Mouse (Mus musculus): Measurements from ENCODE around the gene Spns1.
"Not testable (repeated sequence)": the region's sequence is repeated elsewhere in the genome, so short reads cannot be mapped to it uniquely, and the experiment has no call there.

Spns1 gene

GRCm38 (mm10) chr7:126377278-126378158 lies at the start of gene Spns1:
Spns1 (minus strand) TSS chr7:126377450.
- peak; percentile 92 for DNase-seq (ENCODE audit: low spot score)

- no peak for DNase-seq (ENCODE audit: low spot score)
Measured at GRCm38 (mm10) chr7:126424161-126424560, 46.9 kb upstream of the Spns1 start.

DNA sequence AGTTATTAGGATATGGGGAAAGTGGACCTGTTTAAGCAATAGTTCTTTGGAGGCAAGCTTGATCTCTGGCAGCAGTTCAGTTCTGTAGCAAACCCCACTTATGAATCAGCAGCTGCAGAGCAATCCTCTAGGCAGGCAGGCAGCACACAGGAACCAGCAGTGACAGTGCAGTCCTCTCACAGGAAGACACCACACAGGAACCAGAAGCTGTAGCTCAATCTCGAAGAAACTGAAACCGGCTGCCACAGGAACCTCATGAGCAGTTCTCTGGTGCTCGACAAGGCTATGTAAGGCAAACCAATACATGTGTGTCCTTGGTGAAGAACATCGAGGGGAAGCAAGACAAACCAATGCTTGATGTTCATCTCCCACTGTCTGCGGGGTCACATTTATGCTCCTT lies 44.5 kb upstream of the Spns1 start:
- DNase-seq (ENCODE audit: low spot score): no peak

DNA sequence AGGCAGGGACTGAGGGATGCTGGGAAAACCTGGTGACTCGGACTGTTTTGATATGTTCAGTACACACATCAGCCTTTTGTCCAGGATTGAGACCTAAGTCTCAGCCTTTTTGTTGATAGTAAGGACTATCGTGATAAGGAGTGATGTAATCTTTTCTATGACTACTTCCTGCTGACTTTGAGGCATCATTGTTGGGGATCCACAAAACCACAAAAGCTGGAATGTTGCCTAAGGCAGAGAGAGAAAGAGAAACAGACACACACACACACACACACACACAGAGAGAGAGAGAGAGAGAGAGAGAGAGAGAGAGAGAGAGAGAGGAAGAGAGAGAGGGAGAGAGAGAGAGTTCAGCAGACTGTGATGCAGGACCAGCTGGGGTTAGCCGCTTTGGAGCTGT lies 41.2 kb upstream of the Spns1 start:
- no peak for DNase-seq (ENCODE audit: low spot score)

DNA sequence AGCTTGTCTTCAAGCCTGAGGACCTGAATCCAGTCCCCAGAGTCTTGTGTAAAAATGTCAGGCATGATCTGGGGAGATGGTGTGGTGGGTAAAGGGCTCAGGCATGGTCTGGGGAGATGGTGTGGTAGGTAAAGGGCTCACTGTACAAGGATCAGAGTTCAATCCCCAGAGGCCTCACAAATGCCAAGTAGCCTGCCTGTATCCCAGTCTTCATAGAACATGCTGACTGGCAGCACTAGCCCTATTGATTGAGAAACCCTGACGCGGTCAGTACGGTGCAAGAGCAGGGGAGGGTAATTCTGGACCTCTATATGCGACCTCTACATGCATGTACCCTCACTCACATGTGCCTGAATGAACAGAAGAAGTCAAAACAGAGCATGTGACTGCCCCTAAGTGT lies 40.4 kb upstream of the Spns1 start:
- no peak for DNase-seq (ENCODE audit: low spot score)

DNA sequence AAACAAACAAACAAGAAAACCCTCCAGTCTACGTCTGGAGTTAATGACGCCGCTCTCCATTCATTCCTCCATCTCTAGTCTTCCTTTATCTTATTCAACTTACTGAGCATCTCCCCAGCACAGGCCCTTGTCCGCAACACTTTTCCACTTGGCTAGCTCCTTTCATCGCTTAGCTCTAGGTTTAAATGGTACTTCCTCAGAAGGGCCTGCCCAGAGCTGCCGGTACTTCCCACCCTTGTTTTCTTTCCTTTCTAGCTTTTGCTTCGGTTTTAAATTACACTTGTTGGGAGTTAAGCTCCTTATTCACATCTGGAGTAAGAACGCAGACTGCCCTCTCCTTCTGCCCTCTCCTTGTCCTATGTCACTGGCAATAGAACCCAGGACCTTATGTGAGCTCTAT lies 39.8 kb upstream of the Spns1 start:
- DNase-seq (ENCODE audit: low spot score): no peak

GRCm38 (mm10) chr7:126416615-126417014 lies 39.4 kb upstream of the Spns1 start:
- DNase-seq (ENCODE audit: low spot score): no peak

GRCm38 (mm10) chr7:126414725-126415124 lies 37.5 kb upstream of the Spns1 start, which contains the start of gene Cd19:
Cd19 (minus strand) TSS chr7:126414889.
- no peak for DNase-seq (ENCODE audit: low spot score)

- DNase-seq (ENCODE audit: low spot score): no peak
Measured at GRCm38 (mm10) chr7:126411061-126411460, 33.8 kb upstream of the Spns1 start.

GRCm38 (mm10) chr7:126408686-126409085 lies 31.4 kb upstream of the Spns1 start:
- no peak for DNase-seq (ENCODE audit: low spot score)

GRCm38 (mm10) chr7:126402518-126402917 lies 25.3 kb upstream of the Spns1 start:
- not testable (repeated sequence) for DNase-seq (ENCODE audit: low spot score)

- peak; percentile 64 for DNase-seq (ENCODE audit: low spot score)
Measured at GRCm38 (mm10) chr7:126399548-126399947, 22.3 kb upstream of the Spns1 start.

GRCm38 (mm10) chr7:126397822-126398221 lies 20.6 kb upstream of the Spns1 start:
- DNase-seq (ENCODE audit: low spot score): no peak

DNA sequence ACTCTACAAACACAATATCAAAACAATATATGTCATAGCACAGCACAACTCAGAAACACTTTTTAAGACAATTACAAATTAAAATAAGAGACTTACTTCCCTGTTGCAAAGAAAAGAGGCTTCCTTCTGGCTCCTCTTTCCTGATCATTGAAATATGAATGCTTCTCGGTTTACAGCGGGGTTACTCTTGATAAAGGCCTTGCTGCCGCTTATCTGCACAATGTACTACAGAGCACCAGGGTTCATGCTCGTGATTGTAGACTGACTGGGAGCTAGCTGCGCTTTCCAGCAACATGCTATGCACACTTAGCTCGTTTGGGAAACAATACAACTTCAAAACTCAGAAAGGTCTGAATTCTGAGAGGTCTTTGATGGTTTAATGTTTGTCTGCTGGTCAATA lies 20.0 kb upstream of the Spns1 start:
- no peak for DNase-seq (ENCODE audit: low spot score)

DNA sequence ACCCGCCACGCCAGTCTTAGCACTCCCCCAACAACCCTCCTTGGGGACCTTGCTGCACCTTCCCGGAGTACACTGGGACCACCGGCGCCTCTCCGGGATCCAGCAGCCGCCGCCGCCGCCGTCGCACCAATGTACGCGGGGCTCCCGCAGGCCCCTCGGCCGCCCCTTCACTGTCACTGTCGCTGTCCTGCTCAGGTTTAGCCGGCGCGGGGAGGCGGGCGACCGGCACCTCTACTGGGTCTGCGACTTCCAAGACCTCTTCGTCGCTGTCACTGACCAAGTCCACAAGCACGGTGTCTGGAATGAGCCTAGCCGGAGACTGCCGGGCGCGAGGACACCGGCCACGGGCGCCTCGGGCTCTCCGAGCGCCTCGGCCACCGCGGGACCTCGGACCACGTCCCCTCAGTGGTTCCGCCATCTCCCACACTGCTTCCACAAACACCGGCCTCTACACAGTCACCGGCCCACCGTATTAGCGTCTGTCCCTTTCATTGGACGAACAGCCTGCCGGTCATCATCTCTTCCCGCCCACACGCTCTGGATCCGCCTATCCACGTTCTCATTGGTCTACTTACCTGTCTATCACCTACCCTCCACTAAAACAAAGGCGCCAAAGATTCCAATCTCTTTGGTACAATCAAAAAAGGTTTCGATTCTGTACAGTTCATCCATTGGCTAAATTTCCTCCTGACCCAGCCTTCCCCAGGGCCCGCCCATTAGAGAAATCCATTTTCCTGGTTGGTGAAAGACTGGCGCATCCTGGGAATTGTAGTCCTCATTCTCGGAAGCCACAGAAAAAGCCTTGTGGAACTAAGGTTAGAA lies 19.3 kb upstream of the Spns1 start, which contains the start of gene Nfatc2ip:
TSS of gene Nfatc2ip (minus strand) at position 440 of the 822 bp plus-strand sequence.
- DNase-seq (ENCODE audit: low spot score): peak; percentile 97

GRCm38 (mm10) chr7:126392086-126392884 lies 15.0 kb upstream of the Spns1 start:
- DNase-seq (ENCODE audit: low spot score): not testable (repeated sequence)

- no peak for DNase-seq (ENCODE audit: low spot score)
Measured at GRCm38 (mm10) chr7:126388185-126388584, 10.9 kb upstream of the Spns1 start.

DNA sequence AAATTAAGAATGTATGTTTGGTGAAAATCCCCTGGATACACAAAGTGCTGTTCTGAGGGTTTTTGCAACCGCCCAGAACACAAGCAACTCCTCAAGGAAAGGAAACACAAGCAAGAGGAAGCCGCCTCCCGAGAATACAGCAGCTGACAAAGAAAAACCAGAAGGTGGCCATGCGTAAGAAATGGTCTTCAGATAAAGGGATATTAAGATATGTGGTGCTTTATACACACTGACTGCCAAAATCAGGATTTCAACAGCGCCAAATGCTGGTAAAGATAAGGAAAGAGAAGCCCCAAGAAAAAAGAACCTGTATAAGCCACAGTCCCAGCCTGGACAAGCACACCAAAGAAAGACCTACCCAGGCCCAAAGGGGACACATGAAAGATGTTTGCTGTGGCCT lies 6.3 kb upstream of the Spns1 start:
- DNase-seq (ENCODE audit: low spot score): no peak

- no peak for DNase-seq (ENCODE audit: low spot score)
Measured at GRCm38 (mm10) chr7:126376903-126377277, 360 bp downstream of the Spns1 start.

- no peak for DNase-seq (ENCODE audit: low spot score)
Measured at GRCm38 (mm10) chr7:126375012-126375411, 2.2 kb downstream of the Spns1 start.

DNA sequence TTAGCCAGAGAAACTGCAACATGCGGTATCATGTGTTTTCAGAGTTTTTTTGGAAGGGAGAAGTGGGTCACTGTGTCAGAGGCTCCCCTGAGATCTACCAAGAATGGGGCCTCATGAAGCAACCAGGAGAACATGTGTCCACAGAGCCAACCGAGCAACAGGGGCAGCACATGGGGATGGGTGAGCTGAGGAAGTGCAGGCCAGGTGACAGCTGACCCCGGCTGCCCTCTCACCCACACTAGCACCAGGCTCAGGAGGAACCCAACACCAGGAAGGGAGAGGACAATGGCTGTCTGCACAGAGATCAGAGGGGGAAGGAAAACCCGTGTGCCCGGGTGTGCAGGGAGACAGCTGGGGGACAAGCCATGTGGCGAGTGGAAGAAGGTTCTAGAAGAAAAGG lies 2.7 kb downstream of the Spns1 start:
- no peak for DNase-seq (ENCODE audit: low spot score)

- no peak for DNase-seq (ENCODE audit: low spot score)
Measured at GRCm38 (mm10) chr7:126373007-126373406, 4.2 kb downstream of the Spns1 start.

Measured in yolk sac, embryonic 10.5 days (tissue).